Mouse (Mus musculus) heart, adult 11 months (tissue): ENCODE data around the gene Ttyh2.
"Not testable (repeated sequence)": the region's sequence is repeated elsewhere in the genome, so short reads cannot be mapped to it uniquely, and the experiment has no call there.

Source experiments
- DNase-seq: peaks from one replicate; pipeline ENCODE4 v3.0.0; 2022

Gene Ttyh2

DNA sequence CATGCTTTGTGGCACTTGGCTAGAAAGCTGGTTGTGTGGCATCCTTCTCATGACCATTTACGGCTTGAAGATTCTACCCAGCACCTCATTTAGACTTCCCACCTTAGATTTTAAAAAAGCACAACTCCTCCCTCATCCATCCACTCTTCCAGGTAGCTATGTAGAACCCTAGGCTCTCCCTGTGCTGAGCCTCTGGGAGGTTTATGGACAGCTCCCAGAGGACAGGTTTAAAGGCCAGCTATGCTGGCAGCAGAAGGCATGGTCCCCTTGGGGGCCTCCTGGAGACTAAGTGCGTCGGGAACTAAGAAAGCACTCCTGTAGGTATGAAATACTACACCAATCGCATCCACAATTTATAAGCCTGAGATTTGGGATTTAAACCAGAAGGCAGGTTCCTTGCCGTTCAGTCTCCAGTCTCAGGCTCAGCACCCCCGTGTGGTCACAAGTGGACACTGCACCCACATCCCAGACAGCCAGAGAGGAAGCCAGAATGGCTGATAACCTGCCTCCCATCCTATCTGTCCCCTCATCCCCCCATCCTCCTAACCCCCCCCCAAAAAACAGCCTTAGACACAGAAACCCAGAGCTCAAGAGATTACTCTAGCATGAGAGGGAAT, 12.4 kb upstream of the Ttyh2 start:
- no peak for DNase-seq

- no peak for DNase-seq
These were observed 11.1 kb upstream of the Ttyh2 start for GRCm38 (mm10) chr11:114664164-114664563.

- no peak for DNase-seq
These were observed 9.8 kb upstream of the Ttyh2 start for GRCm38 (mm10) chr11:114665463-114665862.

- no peak for DNase-seq
These were observed 8.4 kb upstream of the Ttyh2 start for GRCm38 (mm10) chr11:114666786-114667185.

- no peak for DNase-seq
These were observed 7.8 kb upstream of the Ttyh2 start for GRCm38 (mm10) chr11:114667236-114667931.

- DNase-seq: peak; percentile 94
These were observed 7.3 kb upstream of the Ttyh2 start for GRCm38 (mm10) chr11:114667932-114668285.

- DNase-seq: peak; percentile 99
These were observed 6.9 kb upstream of the Ttyh2 start, which contains the start of gene Rpl38 for GRCm38 (mm10) chr11:114668301-114668710. Gene Rpl38, plus strand, starts transcription at chr11:114668524.

DNA sequence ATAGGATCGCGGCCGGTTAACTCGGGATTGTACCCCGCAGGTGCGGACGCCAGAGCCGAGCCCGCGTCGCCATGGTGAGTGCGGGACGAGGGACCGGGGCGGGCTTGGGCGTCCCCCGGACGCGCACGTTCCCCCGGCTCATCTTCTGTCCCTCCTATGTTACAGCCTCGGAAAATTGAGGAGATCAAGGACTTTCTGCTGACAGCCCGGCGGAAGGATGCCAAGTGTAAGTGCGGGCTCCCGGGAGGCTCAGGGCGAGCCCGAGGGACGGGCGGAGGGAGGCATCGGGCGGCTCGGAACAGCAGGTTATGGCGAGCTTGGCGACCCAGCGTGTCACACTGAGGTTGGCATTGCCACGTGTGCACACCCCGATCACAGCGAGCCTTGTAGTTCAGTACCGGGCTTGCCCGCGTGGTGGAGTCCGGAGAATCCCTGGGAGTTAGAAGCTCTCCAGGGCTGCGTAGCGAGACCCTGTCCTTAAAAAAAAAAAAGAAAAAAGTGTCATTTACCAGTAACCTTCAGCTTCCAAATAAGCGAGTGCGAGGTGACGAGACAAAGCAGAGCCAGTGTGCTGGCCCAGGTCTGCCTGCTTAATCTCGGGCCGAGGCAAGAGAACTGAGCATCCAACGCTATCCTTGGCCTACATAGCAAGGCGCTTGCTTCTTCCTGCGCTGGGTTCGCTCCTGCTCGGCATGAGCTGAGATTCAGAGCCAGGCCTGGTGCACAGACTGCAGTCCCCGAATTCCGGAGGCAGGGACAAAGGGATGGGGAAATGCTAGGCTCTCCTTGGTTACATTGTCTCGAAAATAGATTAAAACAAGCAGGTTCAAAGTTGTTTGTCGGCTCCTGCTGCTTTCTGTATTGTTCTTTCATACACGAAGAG, 6.2 kb upstream of the Ttyh2 start:
- DNase-seq: peak; percentile 96

DNA sequence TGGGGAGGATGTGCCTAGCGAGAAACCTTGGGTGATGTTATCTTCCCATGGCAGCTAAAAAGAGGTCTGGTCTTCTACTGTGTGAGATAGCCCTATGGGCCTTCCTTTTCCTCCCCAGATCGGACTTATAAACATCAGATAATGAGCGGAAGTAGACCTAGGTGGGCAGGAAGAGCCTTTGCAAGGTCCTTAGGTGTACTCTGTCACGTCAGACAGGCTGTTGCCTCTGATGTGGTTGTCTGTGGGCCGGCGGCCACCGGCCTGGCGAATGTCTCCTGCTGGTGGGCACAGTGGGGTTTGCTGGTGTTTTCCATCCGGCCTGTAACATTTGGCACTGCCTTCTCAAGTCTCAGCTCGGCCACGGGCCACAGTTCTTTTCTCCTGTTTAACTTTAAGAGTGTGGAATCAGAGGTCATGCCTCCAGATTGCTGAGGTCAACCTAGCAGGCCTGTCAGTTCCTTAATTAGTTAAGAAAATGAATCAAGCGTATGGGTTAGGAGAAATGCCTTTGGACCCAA, 5.5 kb upstream of the Ttyh2 start:
- DNase-seq: no peak

GRCm38 (mm10) chr11:114671147-114671546, 4.1 kb upstream of the Ttyh2 start:
- DNase-seq: no peak

DNA sequence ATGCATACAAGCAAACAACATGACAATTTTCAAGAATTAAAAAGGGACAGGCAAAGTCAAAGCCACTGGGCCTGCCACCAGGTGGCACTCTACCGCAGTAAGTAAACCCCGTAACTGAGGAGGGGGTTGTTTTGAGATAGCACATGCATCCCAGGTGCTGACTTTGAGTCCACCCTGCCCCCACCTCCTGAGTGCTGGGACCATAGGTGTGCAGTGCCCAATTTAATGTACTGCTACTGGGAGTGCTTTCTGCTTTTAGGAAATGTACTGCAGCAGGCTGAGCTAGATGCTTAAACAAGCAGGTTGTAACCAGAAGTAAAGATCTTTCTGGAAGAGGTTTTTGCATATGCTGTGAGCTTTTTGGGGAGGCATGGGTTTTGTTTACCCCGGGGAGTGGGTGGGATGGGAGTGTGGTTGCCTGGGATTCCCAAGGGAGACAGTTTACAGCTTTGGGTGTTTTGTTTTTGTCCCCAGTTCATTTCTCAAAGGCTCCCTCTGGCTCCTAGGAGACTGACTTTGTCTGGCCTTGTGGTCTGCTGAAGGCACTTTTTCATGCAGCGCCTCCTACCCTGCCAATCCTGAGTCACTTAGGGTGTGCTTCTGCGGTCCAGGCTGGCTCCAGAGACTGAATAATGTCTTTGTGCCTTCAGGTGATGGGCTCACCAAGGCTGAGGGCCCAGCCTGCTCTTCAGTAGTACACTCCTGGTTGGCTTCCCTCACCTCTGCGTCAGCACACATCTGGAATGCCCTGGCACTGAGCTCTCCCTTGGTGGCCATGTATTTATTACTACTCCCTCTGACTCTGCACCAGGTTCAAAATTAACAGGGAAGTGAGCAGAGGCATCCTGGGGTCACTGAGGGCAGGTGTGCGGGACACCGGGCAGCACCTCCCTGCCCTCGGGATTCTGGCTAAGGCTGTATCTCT, 2.2 kb upstream of the Ttyh2 start:
- DNase-seq: no peak

DNA sequence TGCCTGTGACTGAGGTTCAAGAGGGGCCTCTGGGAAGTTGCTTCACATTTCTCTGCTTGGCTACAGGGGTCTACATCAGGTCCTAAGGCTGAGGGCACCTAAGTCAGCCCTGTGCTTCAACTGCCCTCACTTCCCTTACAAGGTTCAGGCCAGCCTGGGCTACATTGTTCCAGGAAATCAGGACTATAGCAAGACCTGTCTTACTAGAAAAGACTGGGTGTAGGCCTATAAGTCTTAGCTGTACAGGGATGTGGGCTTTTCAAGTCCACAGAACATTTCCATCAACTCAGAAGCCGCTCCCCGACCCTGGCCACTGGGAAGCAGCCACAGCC, 1.5 kb upstream of the Ttyh2 start:
- no peak for DNase-seq

DNA sequence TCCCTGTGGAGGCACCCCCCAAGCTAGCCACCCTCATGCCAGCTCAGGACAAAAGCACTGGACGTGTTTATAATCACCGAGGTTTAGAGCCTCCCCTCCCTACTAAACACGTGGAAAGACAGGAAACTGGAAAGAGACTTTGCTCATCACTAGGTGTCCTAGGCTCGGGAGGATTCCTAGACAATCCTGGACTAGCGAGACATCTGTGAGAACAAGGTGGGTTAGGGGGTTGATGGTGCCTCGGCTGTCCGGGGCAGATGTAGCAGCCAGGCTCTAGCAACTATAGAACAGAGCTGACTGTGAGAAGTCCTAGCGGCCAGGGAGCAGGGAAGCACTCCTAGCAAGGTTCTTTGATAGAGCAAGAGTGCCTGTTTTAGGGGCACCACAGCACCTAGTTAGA, 1.1 kb upstream of the Ttyh2 start:
- DNase-seq: no peak

GRCm38 (mm10) chr11:114674796-114675195, 435 bp upstream of the Ttyh2 start:
- DNase-seq: not testable (repeated sequence)

- DNase-seq: peak; percentile 93
These were observed 683 bp downstream of the Ttyh2 start for GRCm38 (mm10) chr11:114675826-114676401.

DNA sequence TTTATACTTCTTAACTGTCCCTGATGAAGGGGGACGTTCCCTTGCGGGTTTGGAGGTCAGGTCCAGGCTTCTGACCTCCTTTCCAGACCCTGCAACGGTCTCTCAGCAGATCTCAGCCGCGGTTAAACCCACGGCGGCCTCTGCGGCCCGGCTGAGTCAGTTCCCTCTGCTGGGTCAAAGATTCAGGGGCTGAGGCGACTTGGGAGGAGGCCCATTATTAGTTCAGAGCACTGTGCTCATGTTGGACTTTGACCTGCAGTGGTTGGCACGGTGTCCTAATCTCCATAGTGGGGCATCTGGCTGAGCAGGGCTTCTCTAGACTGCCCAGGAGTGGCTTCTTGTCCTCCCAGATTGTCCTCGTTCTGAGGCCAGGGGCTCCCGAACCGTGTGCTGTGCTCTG, 1.2 kb downstream of the Ttyh2 start:
- peak; percentile 93 for DNase-seq

DNA sequence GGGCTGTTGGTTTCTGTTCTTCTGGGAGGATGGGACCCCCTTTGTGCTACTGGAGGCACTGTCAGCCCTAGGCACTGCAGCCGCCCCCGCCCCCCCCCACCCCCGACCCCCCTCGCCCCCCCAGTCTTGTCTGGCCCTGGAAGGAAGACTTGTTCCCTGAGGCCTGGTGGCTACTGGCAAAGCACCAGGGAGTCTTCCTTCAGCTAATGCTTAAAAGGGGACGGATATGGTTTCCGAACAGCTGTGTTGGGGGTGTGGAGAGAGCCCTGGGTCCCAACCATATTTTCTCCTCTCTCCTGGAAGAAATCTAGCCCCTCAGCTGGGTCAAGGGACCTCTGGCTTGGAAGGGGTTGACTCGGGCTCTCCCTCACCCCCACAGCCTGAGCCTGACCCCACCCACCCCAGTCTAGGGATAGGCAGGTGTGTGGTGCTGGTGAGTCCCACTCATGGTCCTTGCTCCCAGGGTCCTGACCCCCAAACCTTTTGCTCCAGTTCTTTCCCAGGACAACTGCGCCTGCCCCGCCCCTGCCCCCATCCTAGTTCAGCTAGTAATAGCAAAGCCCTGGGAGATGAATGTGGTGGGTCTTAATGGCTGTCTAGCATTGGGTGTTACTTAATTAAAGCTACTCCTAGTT, 1.8 kb downstream of the Ttyh2 start:
- peak; percentile 94 for DNase-seq

- DNase-seq: peak; percentile 98
These were observed 4.4 kb downstream of the Ttyh2 start for GRCm38 (mm10) chr11:114679582-114679981.

GRCm38 (mm10) chr11:114680291-114680690, 5.1 kb downstream of the Ttyh2 start:
- DNase-seq: peak; percentile 97

- DNase-seq: no peak
These were observed 5.8 kb downstream of the Ttyh2 start for GRCm38 (mm10) chr11:114681054-114681453.

DNA sequence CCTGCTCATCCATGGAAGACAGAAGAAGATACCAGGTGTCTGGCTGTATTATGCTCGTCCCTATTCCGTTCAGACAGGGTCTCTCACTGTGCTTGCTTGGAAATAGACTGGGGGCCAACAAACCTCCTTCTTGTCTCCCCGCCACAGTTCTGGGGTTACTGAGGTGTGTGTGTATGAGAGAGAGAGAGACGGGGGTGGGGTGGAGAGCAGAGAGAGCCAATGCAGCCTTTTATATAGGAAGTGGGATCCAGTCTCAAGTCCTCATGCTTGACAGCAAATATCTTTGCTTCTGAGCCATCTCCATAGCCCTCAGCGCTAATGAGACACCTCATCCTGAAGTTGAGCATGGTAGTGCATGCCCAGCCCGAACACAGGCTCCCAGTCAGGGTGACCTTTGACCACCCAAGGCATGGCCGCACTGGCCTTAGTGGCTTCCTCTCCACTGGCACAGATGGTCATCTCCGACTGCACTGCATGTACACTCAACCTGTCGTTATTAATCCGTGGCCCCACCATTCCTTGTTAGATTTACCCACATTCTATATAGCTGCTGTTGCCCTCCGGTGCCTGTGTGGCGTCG, 7.2 kb downstream of the Ttyh2 start:
- no peak for DNase-seq
